Mouse (Mus musculus): Measurements from ENCODE around the gene Iltifb. TPM values are rescaled to one million over a fixed set of nuclear protein-coding genes. Genes with fewer than 3 reads are reported as not detected.
"Not testable (repeated sequence)": the region's sequence is repeated elsewhere in the genome, so short reads cannot be mapped to it uniquely, and the experiment has no call there.

The Iltifb gene
- polyA plus RNA-seq, 1 experiment from 2014 or later: 0.52 TPM

GRCm38 (mm10) chr10:118250852-118251295, 44.0 kb downstream of the Iltifb start:
- ATAC-seq (replicated peaks): peak; percentile 76
- peaks cover 5% of the 10 kb centered on the region; the same call in 1 of the 2 replicates for H3K4me1 ChIP-seq
- H3K36me3 ChIP-seq (replicated peaks): no peaks in the 10 kb centered on the region
- H3K27ac ChIP-seq: no peak overlapping the region
- no peak overlapping the region for H3K4me3 ChIP-seq
- H3K9ac ChIP-seq: no peak overlapping the region
- H3K9me3 ChIP-seq: no peaks in the 10 kb centered on the region
- no peaks in the 10 kb centered on the region for H3K27me3 ChIP-seq (replicated peaks)
- 0 out of 2 replicates have a peak overlapping the region, but pooled peaks have one; percentile 17 for H3K4me2 ChIP-seq
- 35% methylated on average over 10 of the region's 10 CpGs for WGBS

- WGBS: 73% methylated on average over 11 of the region's 11 CpGs
- H3K9ac ChIP-seq; H3K27me3 ChIP-seq (replicated peaks); H3K36me3 ChIP-seq (replicated peaks); H3K9me3 ChIP-seq; H3K4me1 ChIP-seq; H3K27ac ChIP-seq; H3K4me3 ChIP-seq; ATAC-seq (replicated peaks); H3K4me2 ChIP-seq: not testable (repeated sequence)
These were observed 45.7 kb downstream of the Iltifb start for GRCm38 (mm10) chr10:118249006-118249595.

GRCm38 (mm10) chr10:118240680-118241079, 54.2 kb downstream of the Iltifb start, which contains the start of gene Gm32717:
Gene Gm32717, minus strand, starts transcription at chr10:118240780.
- not testable (repeated sequence) for H3K4me1 ChIP-seq; H3K9me3 ChIP-seq; H3K4me3 ChIP-seq; H3K4me2 ChIP-seq; H3K27me3 ChIP-seq (replicated peaks); H3K27ac ChIP-seq; ATAC-seq (replicated peaks); H3K36me3 ChIP-seq (replicated peaks); H3K9ac ChIP-seq
- no CpG with 5 or more reads among the region's 13 CpGs for WGBS

Other genes with a start within 250 kb of the Iltifb start
- 29.8 and 32.0 TPM in 2 replicates for gene Mdm1, start 153.2 kb downstream of the Iltifb start, polyA plus RNA-seq (2015; fragmentation: Nextera tagmentation; extraction: Ambion mirVana)
- 0.25 TPM in 1 of 2 replicates, not detected in the other for gene Il22, start 90.1 kb downstream of the Iltifb start, polyA plus RNA-seq (2015; fragmentation: Nextera tagmentation; extraction: Ambion mirVana)
- 0.14 and 0.21 TPM in 2 replicates for gene Gm32717, start 54.3 kb downstream of the Iltifb start, polyA plus RNA-seq (2015; fragmentation: Nextera tagmentation; extraction: Ambion mirVana)
- gene Gm32802, start 36.4 kb downstream of the Iltifb start, polyA plus RNA-seq (2015; fragmentation: Nextera tagmentation; extraction: Ambion mirVana): 0.14 and 0.21 TPM in 2 replicates
- gene Gm9040, start 31.9 kb upstream of the Iltifb start, polyA plus RNA-seq (2015; fragmentation: Nextera tagmentation; extraction: Ambion mirVana): not detected in 2 replicates
- gene Gm9044, start 37.4 kb upstream of the Iltifb start, polyA plus RNA-seq (2015; fragmentation: Nextera tagmentation; extraction: Ambion mirVana): not detected in 2 replicates
- gene Gm9045, start 42.8 kb upstream of the Iltifb start, polyA plus RNA-seq (2015; fragmentation: Nextera tagmentation; extraction: Ambion mirVana): not detected in 2 replicates
- gene Gm9046, start 48.2 kb upstream of the Iltifb start, polyA plus RNA-seq (2015; fragmentation: Nextera tagmentation; extraction: Ambion mirVana): not detected in 2 replicates
- 0.08 TPM in 1 of 2 replicates, not detected in the other for gene Gm9048, start 53.6 kb upstream of the Iltifb start, polyA plus RNA-seq (2015; fragmentation: Nextera tagmentation; extraction: Ambion mirVana)
- gene Gm9049, start 59.1 kb upstream of the Iltifb start, polyA plus RNA-seq (2015; fragmentation: Nextera tagmentation; extraction: Ambion mirVana): not detected in 2 replicates
- not detected in 2 replicates for gene Ifng, start 146.0 kb upstream of the Iltifb start, polyA plus RNA-seq (2015; fragmentation: Nextera tagmentation; extraction: Ambion mirVana)